Mouse (Mus musculus) testis, adult 2 months (tissue): ENCODE measurements around the gene Pde4d.

Source experiments
- CTCF ChIP-seq: fragments of 200-500 bp; IDR thresholded peaks from 2 replicates; pipeline ENCODE4 v1.5.1; 2012; ENCODE audit warnings: low read depth, mild to moderate bottlenecking, inconsistent platforms, low read length, moderate library complexity; ENCODE audit not compliant: control insufficient read depth, insufficient read depth, insufficient replicate concordance
- POLR2A ChIP-seq: fragments of 200-500 bp; IDR thresholded peaks from 2 replicates; pipeline ENCODE4 v1.6.1; 2012; ENCODE audit warnings: low read depth, mild to moderate bottlenecking, inconsistent platforms, low read length, moderate library complexity; ENCODE audit not compliant: control insufficient read depth

- no peak for TF ChIP-seq CTCF
- TF ChIP-seq POLR2A = no peak
Measured at GRCm38 (mm10) chr13:109024703-109025102, 575.0 kb downstream of the Pde4d start.
